Comparison of ENCODE assay signal across 14 mouse cellular contexts in the genomic region with DNA sequence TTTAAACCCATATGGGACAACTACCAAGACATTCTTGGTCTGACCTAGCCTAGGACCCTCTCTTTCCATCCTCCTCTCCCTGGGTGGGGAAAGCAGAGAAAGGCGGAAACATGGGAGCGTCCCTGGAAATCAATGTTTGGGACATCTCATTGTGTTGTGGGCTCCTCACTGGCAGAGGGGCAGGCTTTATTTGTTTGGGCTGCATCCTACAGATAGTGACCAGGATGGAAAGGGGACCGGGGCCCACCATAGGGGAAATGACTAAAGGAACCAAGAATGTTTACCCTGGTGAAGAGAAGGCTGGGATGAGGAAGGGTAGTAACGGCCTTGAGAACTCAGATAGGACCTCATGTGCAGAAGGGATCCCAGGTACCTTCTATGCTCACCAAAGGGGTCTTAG.
DNase-seq lines count a peak whose midpoint lies in the region; ATAC-seq and TF ChIP-seq lines count a peak whose summit lies in the region.
"Had no signal": no experiment of that assay in that cellular context is flagged by ENCODE, and none has a peak within 500 bp of the region (broad histone marks: within the 10 kb centered on the region; RNA-seq: fewer than 3 reads in every experiment).

No protein-coding gene starts in this region.

- WGBS in heart, embryonic 13.5 days = 62% methylated on average over 4 of the region's 4 CpGs
- 65% methylated on average over 4 of the region's 4 CpGs for WGBS in neural tube, embryonic 11.5 days

- H3K27me3 ChIP-seq in heart, embryonic 13.5 days (replicated peaks) = no peaks in the 10 kb centered on the region
- H3K27me3 ChIP-seq in neural tube, embryonic 11.5 days (ENCODE audit: control insufficient read depth, insufficient read depth, low read length) = no peaks in the 10 kb centered on the region
- H3K27me3 ChIP-seq: megakaryocyte, embryonic 14.5 days had no signal

- H3K9ac ChIP-seq in heart, embryonic 13.5 days = no peak overlapping the region
- no peak overlapping the region for H3K9ac ChIP-seq in neural tube, embryonic 11.5 days (ENCODE audit: low read length)

- no peak for TF ChIP-seq CTCF in layer of hippocampus, adult 2 months (conservative IDR thresholded peaks at IDR 0.05)

- no peak for DNase-seq in heart, postnatal 10 days
- DNase-seq in neural tube, embryonic 11.5 days (ENCODE audit: low spot score) = no peak
- DNase-seq in neural tube, embryonic 10.5 days (ENCODE audit: extremely low spot score, low spot score) = no peak
- peak; percentile 57 for DNase-seq in lung, postnatal 14 days
- no peak for DNase-seq in layer of hippocampus, adult 2 months (ENCODE audit: low spot score in 2 of 2)
- DNase-seq in liver = no peak
- DNase-seq: cerebellum, postnatal 25 days; gastrocnemius, postnatal 14 days; right cerebral cortex, postnatal 14 days; thymus, postnatal 36 days had no signal

- H3K9me3 ChIP-seq in heart, embryonic 13.5 days = no peaks in the 10 kb centered on the region
- no peaks in the 10 kb centered on the region for H3K9me3 ChIP-seq in neural tube, embryonic 11.5 days (ENCODE audit: control insufficient read depth, low read length)
- H3K9me3 ChIP-seq: megakaryocyte, embryonic 14.5 days had no signal

- H3K4me1 ChIP-seq in heart, embryonic 13.5 days = peaks cover 63% of the 10 kb centered on the region
- H3K4me1 ChIP-seq in neural tube, embryonic 11.5 days (ENCODE audit: control insufficient read depth, insufficient read depth, low read length) = peaks cover 21% of the 10 kb centered on the region

- peak overlapping the region; percentile 70; the same call in 1 of the 2 replicates for H3K27ac ChIP-seq in heart, embryonic 13.5 days (replicated peaks)
- peak overlapping the region; percentile 57 for H3K27ac ChIP-seq in neural tube, embryonic 11.5 days (ENCODE audit: low read depth, low read length)
- no peak overlapping the region for H3K27ac ChIP-seq in layer of hippocampus, adult 2 months

- intact Hi-C loops in heart, postnatal 10 days (cut with DNase I) = no loop called here

- no peak overlapping the region for H3K4me3 ChIP-seq in heart, embryonic 13.5 days
- no peak overlapping the region for H3K4me3 ChIP-seq in neural tube, embryonic 11.5 days (ENCODE audit: low read depth, low read length)
- H3K4me3 ChIP-seq in layer of hippocampus, adult 2 months = no peak overlapping the region
- H3K4me3 ChIP-seq: erythroblast, embryonic 14.5 days; megakaryocyte, embryonic 14.5 days had no signal

- H3K36me3 ChIP-seq in heart, embryonic 13.5 days = no peaks in the 10 kb centered on the region
- H3K36me3 ChIP-seq in neural tube, embryonic 11.5 days (ENCODE audit: control insufficient read depth, insufficient read depth, low read length) = no peaks in the 10 kb centered on the region

- H3K4me2 ChIP-seq in heart, embryonic 13.5 days = no peak overlapping the region
- no peak overlapping the region for H3K4me2 ChIP-seq in neural tube, embryonic 11.5 days (ENCODE audit: low read depth)

- ATAC-seq in heart, embryonic 13.5 days (ENCODE audit: extremely low read depth, insufficient number of reproducible peaks, low FRiP score, low TSS enrichment) = no peak
- ATAC-seq in neural tube, embryonic 11.5 days (ENCODE audit: insufficient read depth, low FRiP score, low TSS enrichment) = no peak
- ATAC-seq: CD4-positive, CD25-positive, alpha-beta regulatory T cell, adult 4 months had no signal
